ENCODE assay signal across 8 mouse cellular contexts in genomic region chr16:18836468-18837208, GRCm38 (mm10). TPM values are rescaled to one million over a fixed set of nuclear protein-coding genes. Genes with fewer than 3 reads are reported as not detected.
A peak's percentile ranks its signal among the peaks of the same experiment; 100 is the strongest.
DNase-seq lines count a peak whose midpoint lies in the region; ATAC-seq lines count a peak whose summit lies in the region.

Gene 2510002D24Rik (plus strand): TSS chr16:18836578.
Gene Gm28539 (plus strand): TSS chr16:18836584.

- H3K27ac ChIP-seq in brown adipose tissue, adult 24 weeks (replicated peaks; ENCODE audit: low read depth, low read length), result no peak within 1 kb of the TSS
- peak within 1 kb of the TSS; percentile 73 for H3K27ac ChIP-seq in heart, embryonic 13.5 days (replicated peaks)
- peak within 1 kb of the TSS; percentile 85 for H3K27ac ChIP-seq in liver, embryonic 12.5 days
- H3K27ac ChIP-seq in stomach, embryonic 15.5 days, result peak within 1 kb of the TSS; percentile 70; the same call in 1 of the 2 replicates

- peak within 1 kb of the TSS; percentile 79 for H3K4me2 ChIP-seq in heart, embryonic 13.5 days
- peak within 1 kb of the TSS; percentile 85 for H3K4me2 ChIP-seq in liver, embryonic 12.5 days
- H3K4me2 ChIP-seq in stomach, embryonic 15.5 days, result peak within 1 kb of the TSS; percentile 62

- no peaks in the 10 kb centered on the region for H3K4me1 ChIP-seq in brown adipose tissue, adult 24 weeks (ENCODE audit: control insufficient read depth, insufficient read depth, insufficient read length, low read length)
- H3K4me1 ChIP-seq in heart, embryonic 13.5 days, result peaks cover 4% of the 10 kb centered on the region; the same call in 1 of the 2 replicates
- peaks cover 15% of the 10 kb centered on the region for H3K4me1 ChIP-seq in liver, embryonic 12.5 days
- H3K4me1 ChIP-seq in stomach, embryonic 15.5 days, result no peaks in the 10 kb centered on the region

- peak within 1 kb of the TSS; percentile 95 for H3K9ac ChIP-seq in heart, embryonic 13.5 days
- peak within 1 kb of the TSS; percentile 93 for H3K9ac ChIP-seq in liver, embryonic 12.5 days
- peak within 1 kb of the TSS; percentile 79 for H3K9ac ChIP-seq in stomach, embryonic 15.5 days

- peak; percentile 86 for ATAC-seq in heart, embryonic 13.5 days (ENCODE audit: extremely low read depth, insufficient number of reproducible peaks, low FRiP score, low TSS enrichment)
- peak; percentile 98 for ATAC-seq in liver, embryonic 12.5 days
- peak; percentile 99 for ATAC-seq in stomach, embryonic 15.5 days (ENCODE audit: insufficient read depth, low FRiP score, low read depth)

- peak; percentile 95 for DNase-seq in CD4-positive helper T cell, adult 2 months (ENCODE audit: low read depth, low spot score)
- peak; percentile 59 for DNase-seq in fat pad, adult 2 months (ENCODE audit: extremely low read depth, low read depth, low spot score)
- peak; percentile 97 for DNase-seq in kidney, postnatal 10 days
- peak; percentile 90 to 92 for DNase-seq in natural killer cell, adult 2 months (ENCODE audit: low spot score in 2 of 2)

- under 1% methylated on average over 45 of the region's 46 CpGs for WGBS in heart, embryonic 13.5 days
- WGBS in liver, embryonic 12.5 days (ENCODE audit: insufficient replicate concordance), result under 1% methylated on average over 46 of the region's 46 CpGs
- under 1% methylated on average over 45 of the region's 46 CpGs for WGBS in stomach, embryonic 15.5 days

- H3K4me3 ChIP-seq in brown adipose tissue, adult 24 weeks (ENCODE audit: insufficient read depth, low read depth, low read length), result peak within 1 kb of the TSS; percentile 94
- H3K4me3 ChIP-seq in heart, embryonic 13.5 days, result peak within 1 kb of the TSS; percentile 97
- H3K4me3 ChIP-seq in liver, embryonic 12.5 days, result peak within 1 kb of the TSS; percentile 89
- peak within 1 kb of the TSS; percentile 92 for H3K4me3 ChIP-seq in stomach, embryonic 15.5 days (replicated peaks)

- H3K36me3 ChIP-seq in heart, embryonic 13.5 days, result peaks cover 58% of the 10 kb centered on the region
- peaks cover 62% of the 10 kb centered on the region for H3K36me3 ChIP-seq in liver, embryonic 12.5 days
- H3K36me3 ChIP-seq in stomach, embryonic 15.5 days, result peaks cover 24% of the 10 kb centered on the region

- H3K9me3 ChIP-seq in heart, embryonic 13.5 days, result no peaks in the 10 kb centered on the region
- no peaks in the 10 kb centered on the region for H3K9me3 ChIP-seq in liver, embryonic 12.5 days (replicated peaks)
- H3K9me3 ChIP-seq in stomach, embryonic 15.5 days, result no peaks in the 10 kb centered on the region

- H3K27me3 ChIP-seq in heart, embryonic 13.5 days (replicated peaks), result no peaks in the 10 kb centered on the region
- H3K27me3 ChIP-seq in liver, embryonic 12.5 days (replicated peaks), result no peaks in the 10 kb centered on the region
- H3K27me3 ChIP-seq in stomach, embryonic 15.5 days (replicated peaks), result no peaks in the 10 kb centered on the region

RNA-seq across cellular contexts. Expression of gene 2510002D24Rik, which starts in this region (rescaled TPM):
- 23.0 and 25.6 TPM in 2 replicates for polyA plus RNA-seq in brown adipose tissue, adult 24 weeks (2012; ENCODE audit: insufficient read depth, insufficient read length, missing spikeins)
- 33.3 and 43.3 TPM in 2 replicates for polyA plus RNA-seq in heart, embryonic 13.5 days (2015; fragmentation: Nextera tagmentation; extraction: Ambion mirVana)
- 32.3 and 32.8 TPM in 2 replicates for polyA plus RNA-seq in liver, embryonic 12.5 days (2016; fragmentation: Nextera tagmentation; extraction: Ambion mirVana)
- polyA plus RNA-seq in stomach, embryonic 15.5 days (2015; fragmentation: Nextera tagmentation; extraction: Ambion mirVana), result 45.2 and 53.6 TPM in 2 replicates

RNA-seq across cellular contexts. Expression of gene Gm28539, which starts in this region (rescaled TPM):
- polyA plus RNA-seq in brown adipose tissue, adult 24 weeks (2012; ENCODE audit: insufficient read depth, insufficient read length, missing spikeins), result 0.63 TPM in 1 of 2 replicates, not detected in the other
- polyA plus RNA-seq in heart, embryonic 13.5 days (2015; fragmentation: Nextera tagmentation; extraction: Ambion mirVana), result not detected in 2 replicates
- not detected in 2 replicates for polyA plus RNA-seq in liver, embryonic 12.5 days (2016; fragmentation: Nextera tagmentation; extraction: Ambion mirVana)
- not detected in 2 replicates for polyA plus RNA-seq in stomach, embryonic 15.5 days (2015; fragmentation: Nextera tagmentation; extraction: Ambion mirVana)
